Mouse (Mus musculus) heart, postnatal 0 days (tissue): ENCODE data around the gene Pi4kb. TPM values are rescaled to one million over a fixed set of nuclear protein-coding genes. Genes with fewer than 3 reads are reported as not detected.

ENCODE experiments used
- ATAC-seq: fragments of 200-750 bp; cut with Nextera tagmentation; 2 replicates; pipeline ENCODE4 v1.8.0; 2017; ENCODE audit warnings: low read depth, moderate number of reproducible peaks, moderate library complexity; ENCODE audit not compliant: insufficient read depth
- DNase-seq: peaks from one replicate; pipeline ENCODE4 v3.0.0-alpha.2; 2016; ENCODE audit warnings: low spot score
- H3K27ac ChIP-seq: fragments of 300-500 bp; sonication (generic); 2 replicates; pipeline ENCODE4 v1.5.1; 2014; ENCODE audit warnings: low read depth, mild to moderate bottlenecking
- H3K27me3 ChIP-seq: fragments of 300-500 bp; sonication (generic); 2 replicates; pipeline ENCODE4 v1.6.1; 2014; ENCODE audit warnings: low read length, mixed read lengths; ENCODE audit not compliant: control insufficient read depth, insufficient read depth
- H3K36me3 ChIP-seq: fragments of 300-500 bp; sonication (generic); replicated peaks from 2 replicates; pipeline ENCODE4 v1.6.1; 2014; ENCODE audit warnings: low read length, mixed read lengths; ENCODE audit not compliant: control insufficient read depth, insufficient read depth
- H3K4me1 ChIP-seq: fragments of 300-500 bp; sonication (generic); 2 replicates; pipeline ENCODE4 v1.6.1; 2014; ENCODE audit warnings: antibody characterized with exemption; ENCODE audit not compliant: control insufficient read depth, insufficient read depth
- H3K4me2 ChIP-seq: fragments of 300-500 bp; sonication (generic); 2 replicates; pipeline ENCODE4 v1.6.1; 2014; ENCODE audit warnings: low read depth, mild to moderate bottlenecking, low read length, moderate library complexity
- H3K4me3 ChIP-seq: fragments of 300-500 bp; sonication (generic); 2 replicates; pipeline ENCODE4 v1.5.1; 2014; ENCODE audit warnings: low read depth, low read length
- H3K9ac ChIP-seq: fragments of 300-500 bp; sonication (generic); replicated peaks from 2 replicates; pipeline ENCODE4 v1.6.1; 2014; ENCODE audit warnings: low read depth, low read length, mixed read lengths
- H3K9me3 ChIP-seq: fragments of 300-500 bp; sonication (generic); replicated peaks from 2 replicates; pipeline ENCODE4 v1.6.1; 2016; ENCODE audit warnings: low read length; ENCODE audit not compliant: control insufficient read depth
- CTCF ChIP-seq: IDR thresholded peaks from 2 replicates; pipeline ENCODE4 v1.5.1; 2016; ENCODE audit warnings: antibody characterized with exemption, control low read depth, low read depth
- EP300 ChIP-seq: IDR thresholded peaks from 2 replicates; pipeline ENCODE4 v1.6.1; 2016; ENCODE audit warnings: antibody characterized with exemption, low read depth
- WGBS: fragments of 180-500 bp; shearing (Covaris S2); extraction: QIAGEN DNeasy Blood & Tissue Kit; methylation state at CpG from one replicate; pipeline ENCODE4 v1.1.7; 2014; 5-methylcytosine and 5-hydroxymethylcytosine counted together
- polyA plus RNA-seq: library from polyadenylated mRNA; unstranded; fragments of >200 nt; fragmentation: Nextera tagmentation; extraction: Ambion mirVana; gene quantifications from 2 replicates; pipeline ENCODE4 v1.2.1, GENCODE M21; 2015
- total RNA-seq: library from RNA; depleted of rRNA; stranded (reverse); fragments of >200 nt; gene quantifications from 2 replicates; pipeline ENCODE4 v1.2.3, GENCODE M21; 2014; ENCODE audit warnings: low replicate concordance

Pi4kb gene
- total and polyA plus RNA-seq, 2 experiments from 2014 or later = 13.7 to 47.2 TPM

DNA sequence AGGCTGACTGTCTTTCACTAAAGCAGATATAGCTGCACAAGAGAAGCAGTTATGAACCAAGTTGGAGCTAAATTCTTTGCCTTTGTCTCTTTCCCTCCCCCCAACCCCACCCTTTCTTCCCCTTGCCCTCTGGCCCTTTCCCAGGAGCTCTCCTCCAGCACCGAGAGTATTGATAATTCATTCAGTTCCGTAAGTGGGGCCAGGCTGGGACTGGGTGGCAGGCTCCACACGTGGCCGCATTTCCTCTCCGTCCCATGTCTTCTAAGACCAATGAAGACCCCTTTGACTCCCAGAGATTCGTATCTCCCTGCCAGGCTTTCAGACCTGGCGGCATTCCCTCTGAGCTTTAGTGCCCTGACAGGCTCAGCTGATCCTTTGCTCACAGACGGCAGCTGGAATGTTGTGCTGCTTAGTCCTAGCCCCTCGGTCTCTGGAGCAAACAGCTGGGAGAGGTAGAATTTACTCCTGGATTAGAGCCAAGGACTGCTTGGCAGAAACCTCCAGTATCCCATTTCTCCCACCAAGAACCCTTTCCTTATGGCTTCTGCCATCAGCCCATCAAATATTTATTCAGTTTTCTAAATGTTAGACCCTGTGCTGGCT, 14.7 kb downstream of the Pi4kb start:
- Histone ChIP-seq H3K27ac (peak overlapping the region; percentile 7; the same call in 1 of the 2 replicates), H3K9me3 (no peaks in the 10 kb centered on the region), H3K36me3 (peaks cover 45% of the 10 kb centered on the region), H3K27me3 (no peaks in the 10 kb centered on the region), H3K4me2 (no peak overlapping the region), H3K4me3 (no peak overlapping the region), H3K9ac (no peak overlapping the region), H3K4me1 (peaks cover 40% of the 10 kb centered on the region)
- 16% methylated on average over 9 of the region's 9 CpGs for WGBS
- no peak for ATAC-seq
- no peak for DNase-seq
- TF ChIP-seq EP300 = no peak
- TF ChIP-seq CTCF = no peak

DNA sequence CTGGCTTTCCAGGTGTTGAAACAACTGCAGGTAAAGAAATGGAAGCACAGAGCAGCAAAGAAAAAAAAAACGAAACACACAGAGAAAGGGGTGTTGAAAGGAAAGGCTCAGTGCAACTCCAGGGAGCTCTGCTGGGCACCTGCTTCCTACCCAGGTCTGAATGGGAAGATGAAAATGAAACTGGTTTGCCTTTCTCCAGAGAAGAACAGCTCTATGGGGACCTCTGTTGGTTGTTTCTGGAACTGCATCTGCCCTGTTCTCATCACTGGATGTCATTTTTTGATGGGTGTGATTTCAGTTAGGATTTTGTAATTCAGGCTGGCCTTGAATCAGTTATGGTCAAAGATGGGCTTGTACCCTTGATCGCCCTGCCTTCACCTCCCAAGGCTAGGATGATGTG, 22.4 kb downstream of the Pi4kb start:
- WGBS = 21% methylated on average over 2 of the region's 2 CpGs
- Histone ChIP-seq H3K4me3 (no peak overlapping the region), H3K4me1 (no peaks in the 10 kb centered on the region), H3K27me3 (no peaks in the 10 kb centered on the region), H3K9me3 (no peaks in the 10 kb centered on the region), H3K9ac (no peak overlapping the region), H3K36me3 (peaks cover 97% of the 10 kb centered on the region), H3K27ac (no peak overlapping the region), H3K4me2 (no peak overlapping the region)
- ATAC-seq (no peak), DNase-seq (peak; percentile 79)
- no peak for TF ChIP-seq EP300
- TF ChIP-seq CTCF = peak; percentile 92

DNA sequence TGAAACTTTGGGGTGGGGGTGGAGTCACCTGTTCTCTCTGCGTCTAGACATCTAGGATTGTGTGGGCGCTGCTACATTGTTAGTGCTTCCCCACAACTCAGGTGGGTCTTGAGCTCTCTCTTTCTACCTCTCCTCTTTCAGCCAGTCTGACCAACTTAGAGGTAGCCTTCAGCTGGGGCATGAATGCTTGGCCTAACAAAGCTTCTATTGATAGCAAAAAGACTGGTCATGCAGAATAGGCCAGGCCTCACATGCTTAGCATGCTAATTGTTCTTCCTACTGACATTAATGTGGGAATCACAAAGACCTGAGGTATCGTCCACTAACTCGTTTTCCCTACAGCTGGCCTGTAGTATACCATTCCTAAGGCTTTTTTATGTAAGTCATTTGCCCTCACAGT, 28.0 kb downstream of the Pi4kb start:
- H3K27me3 ChIP-seq = no peaks in the 10 kb centered on the region
- ATAC-seq (no peak), DNase-seq (no peak)
- H3K9ac ChIP-seq = no peak overlapping the region
- WGBS = 91% methylated on average over 4 of the region's 4 CpGs
- no peak for TF ChIP-seq CTCF
- no peak for TF ChIP-seq EP300
- peaks cover 94% of the 10 kb centered on the region for H3K36me3 ChIP-seq
- no peak overlapping the region for H3K27ac ChIP-seq
- H3K4me2 ChIP-seq = no peak overlapping the region
- no peaks in the 10 kb centered on the region for H3K9me3 ChIP-seq
- H3K4me3 ChIP-seq = no peak overlapping the region
- H3K4me1 ChIP-seq = no peaks in the 10 kb centered on the region

DNA sequence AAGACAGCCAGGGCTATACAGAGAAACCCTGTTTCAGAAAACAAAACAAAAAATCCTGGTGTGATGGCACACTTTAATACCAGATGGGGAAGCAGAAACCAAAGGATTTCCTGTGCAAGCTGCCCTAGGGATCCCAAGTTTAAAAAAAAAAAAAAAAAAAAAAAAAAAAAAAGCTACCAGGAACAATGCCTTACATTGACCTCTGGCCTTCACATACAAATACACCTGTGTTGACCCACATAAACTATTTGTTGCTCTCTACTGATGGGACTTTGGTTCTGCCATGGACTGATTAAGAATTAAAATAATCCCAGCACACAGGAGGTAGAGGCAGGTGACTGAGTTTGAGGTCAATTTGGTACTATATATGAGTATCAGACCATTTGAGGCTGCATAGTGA, 28.7 kb downstream of the Pi4kb start:
- no peak overlapping the region for H3K27ac ChIP-seq

DNA sequence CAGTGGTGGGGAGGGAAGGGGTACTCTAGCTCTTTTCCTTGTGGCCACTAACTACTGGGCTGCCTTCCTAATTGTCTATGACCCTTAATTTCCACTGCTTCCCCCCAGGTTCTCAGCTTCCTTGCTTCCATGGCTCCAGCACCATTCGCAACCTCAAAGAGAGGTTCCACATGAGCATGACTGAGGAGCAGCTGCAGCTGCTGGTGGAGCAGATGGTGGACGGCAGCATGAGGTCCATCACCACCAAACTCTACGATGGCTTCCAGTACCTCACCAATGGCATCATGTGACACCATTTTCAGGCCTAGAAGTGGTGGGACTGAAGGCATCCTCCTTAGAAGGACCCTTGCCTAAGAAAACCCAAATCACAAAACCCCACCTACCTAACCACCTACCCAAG, 31.1 kb downstream of the Pi4kb start:
- ATAC-seq (no peak), DNase-seq (no peak)
- H3K27me3 ChIP-seq = no peaks in the 10 kb centered on the region
- no peak overlapping the region for H3K27ac ChIP-seq
- H3K36me3 ChIP-seq = peaks cover 92% of the 10 kb centered on the region
- no peak overlapping the region for H3K4me3 ChIP-seq
- WGBS = 88% methylated on average over 3 of the region's 3 CpGs
- no peak overlapping the region for H3K4me2 ChIP-seq
- no peaks in the 10 kb centered on the region for H3K9me3 ChIP-seq
- no peaks in the 10 kb centered on the region for H3K4me1 ChIP-seq
- H3K9ac ChIP-seq = no peak overlapping the region
- TF ChIP-seq EP300 (no peak), CTCF (no peak)

More for the DNA sequence above, 28.7 kb downstream of the Pi4kb start:
- Histone ChIP-seq H3K9ac (no peak overlapping the region), H3K4me2 (no peak overlapping the region), H3K36me3 (peaks cover 94% of the 10 kb centered on the region), H3K4me3 (no peak overlapping the region), H3K9me3 (no peaks in the 10 kb centered on the region), H3K27me3 (no peaks in the 10 kb centered on the region), H3K4me1 (no peaks in the 10 kb centered on the region)
- TF ChIP-seq EP300 = no peak
- DNase-seq = no peak
- ATAC-seq = no peak

DNA sequence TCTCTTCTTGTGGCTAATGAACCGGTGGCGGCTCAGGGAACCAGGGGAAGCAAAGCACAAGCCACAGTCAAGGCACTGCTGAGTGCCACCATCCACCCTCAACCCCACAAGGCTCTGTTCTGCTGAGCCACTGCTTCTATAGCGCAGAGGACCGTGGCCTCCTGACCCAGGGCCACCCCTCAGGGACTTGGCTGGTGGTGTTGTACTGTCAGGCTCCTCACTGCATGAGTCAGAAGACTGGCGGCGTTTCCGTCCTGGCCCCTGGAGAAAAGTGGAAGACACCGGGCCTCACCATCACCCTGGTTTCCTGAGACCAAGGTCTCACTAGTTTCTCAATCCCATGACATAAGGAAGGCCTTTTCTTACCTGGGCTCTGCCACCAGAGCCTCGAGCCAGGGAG, 33.2 kb downstream of the Pi4kb start:
- TF ChIP-seq EP300 = no peak
- no peak for TF ChIP-seq CTCF
- Histone ChIP-seq H3K36me3 (peaks cover 89% of the 10 kb centered on the region), H3K4me2 (no peak overlapping the region), H3K9me3 (no peaks in the 10 kb centered on the region), H3K27ac (no peak overlapping the region), H3K9ac (no peak overlapping the region), H3K4me1 (no peaks in the 10 kb centered on the region), H3K27me3 (no peaks in the 10 kb centered on the region), H3K4me3 (no peak overlapping the region)
- ATAC-seq (peak; percentile 20; the same call in 1 of the 2 replicates), DNase-seq (no peak)
- 78% methylated on average over 9 of the region's 9 CpGs for WGBS
